ENCODE assay signal across 15 mouse cellular contexts in the genomic region with DNA sequence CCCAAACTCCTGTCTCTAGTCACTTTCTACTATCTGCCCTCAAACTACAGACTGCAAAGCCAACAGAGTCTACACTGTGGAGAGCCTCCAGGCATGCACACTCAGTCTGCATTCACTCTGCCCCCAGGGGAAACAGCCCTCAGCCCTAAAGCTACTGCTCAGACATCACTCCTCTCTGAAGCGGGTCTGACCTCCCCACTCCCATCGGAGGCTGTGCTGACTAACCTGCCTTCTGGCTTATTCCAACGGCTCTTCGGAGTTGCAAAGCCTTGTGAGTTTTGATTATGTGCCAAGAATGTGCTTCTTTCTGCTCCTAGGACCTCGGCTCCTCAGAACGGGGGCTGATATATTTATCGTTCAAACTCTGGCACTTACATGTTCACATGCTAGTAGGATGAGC.
DNase-seq lines count a peak whose midpoint lies in the region; ATAC-seq and TF ChIP-seq lines count a peak whose summit lies in the region.
"Had no signal": no experiment of that assay in that cellular context is flagged by ENCODE, and none has a peak within 500 bp of the region (broad histone marks: within the 10 kb centered on the region; RNA-seq: fewer than 3 reads in every experiment).

No protein-coding gene starts in this region.

- H3K4me2 ChIP-seq in embryonic facial prominence, embryonic 14.5 days (ENCODE audit: low read depth, low read length), result no peak overlapping the region
- peak overlapping the region; percentile 15; the same call in 1 of the 2 replicates for H3K4me2 ChIP-seq in lung, embryonic 14.5 days
- peak overlapping the region; percentile 52 for H3K4me2 ChIP-seq in heart, embryonic 15.5 days
- H3K4me2 ChIP-seq: hindbrain, embryonic 14.5 days; limb, embryonic 13.5 days; midbrain, embryonic 15.5 days had no signal

- peaks cover 10% of the 10 kb centered on the region; the same call in 1 of the 2 replicates for H3K4me1 ChIP-seq in embryonic facial prominence, embryonic 14.5 days (ENCODE audit: control insufficient read depth, insufficient read depth, low read length)
- peaks cover 19% of the 10 kb centered on the region for H3K4me1 ChIP-seq in embryonic facial prominence, embryonic 10.5 days
- peaks cover 11% of the 10 kb centered on the region for H3K4me1 ChIP-seq in lung, embryonic 14.5 days (ENCODE audit: insufficient read depth)
- H3K4me1 ChIP-seq in heart, embryonic 15.5 days (replicated peaks), result peaks cover 33% of the 10 kb centered on the region

- H3K9me3 ChIP-seq in embryonic facial prominence, embryonic 14.5 days (ENCODE audit: control insufficient read depth, low read length), result no peaks in the 10 kb centered on the region
- H3K9me3 ChIP-seq in embryonic facial prominence, embryonic 10.5 days, result peaks cover 6% of the 10 kb centered on the region; the same call in 1 of the 2 replicates
- H3K9me3 ChIP-seq in lung, embryonic 14.5 days (ENCODE audit: low read depth, low read length), result no peaks in the 10 kb centered on the region
- no peaks in the 10 kb centered on the region for H3K9me3 ChIP-seq in heart, embryonic 15.5 days (replicated peaks)
- H3K9me3 ChIP-seq: midbrain, embryonic 15.5 days had no signal

- no peaks in the 10 kb centered on the region for H3K27me3 ChIP-seq in embryonic facial prominence, embryonic 14.5 days (replicated peaks; ENCODE audit: control insufficient read depth, insufficient read depth, low read length)
- no peaks in the 10 kb centered on the region for H3K27me3 ChIP-seq in embryonic facial prominence, embryonic 10.5 days (replicated peaks; ENCODE audit: low read depth, poor library complexity, severe bottlenecking)
- no peaks in the 10 kb centered on the region for H3K27me3 ChIP-seq in lung, embryonic 14.5 days (ENCODE audit: insufficient read depth, low read length)
- H3K27me3 ChIP-seq in heart, embryonic 15.5 days, result no peaks in the 10 kb centered on the region
- H3K27me3 ChIP-seq: limb, embryonic 13.5 days; midbrain, embryonic 15.5 days had no signal

- 34% methylated on average over 7 of the region's 7 CpGs for WGBS in embryonic facial prominence, embryonic 14.5 days
- 84% methylated on average over 7 of the region's 7 CpGs for WGBS in embryonic facial prominence, embryonic 10.5 days
- 17% methylated on average over 7 of the region's 7 CpGs for WGBS in lung, embryonic 14.5 days
- WGBS in heart, embryonic 15.5 days, result 10% methylated on average over 7 of the region's 7 CpGs

- H3K4me3 ChIP-seq in embryonic facial prominence, embryonic 14.5 days (ENCODE audit: low read depth, low read length), result no peak overlapping the region
- H3K4me3 ChIP-seq in embryonic facial prominence, embryonic 10.5 days, result no peak overlapping the region
- H3K4me3 ChIP-seq in lung, embryonic 14.5 days (ENCODE audit: low read depth, low read length), result no peak overlapping the region
- H3K4me3 ChIP-seq in heart, embryonic 15.5 days, result peak overlapping the region; percentile 12; the same call in 1 of the 2 replicates
- H3K4me3 ChIP-seq: limb, embryonic 13.5 days; midbrain, embryonic 15.5 days had no signal

- DNase-seq in embryonic facial prominence, embryonic 14.5 days (ENCODE audit: low spot score), result peak; percentile 73
- DNase-seq in embryonic facial prominence, embryonic 10.5 days (ENCODE audit: low spot score), result no peak
- peak; percentile 79 for DNase-seq in lung, embryonic 14.5 days
- DNase-seq in lung, postnatal 36 days, result no peak
- peak; percentile 15 for DNase-seq in adrenal gland, adult 8-10 months
- no peak for DNase-seq in layer of hippocampus, adult 9-11 months
- no peak for DNase-seq in urinary bladder, postnatal 36 days (ENCODE audit: low spot score in 2 of 2)
- DNase-seq: cerebellum, adult 18-20 months; gastrocnemius, postnatal 10 days; right cerebral cortex, postnatal 25 days; thymus, postnatal 36 days had no signal

- ATAC-seq in embryonic facial prominence, embryonic 14.5 days (ENCODE audit: low read depth), result no peak
- ATAC-seq in lung, embryonic 14.5 days (ENCODE audit: insufficient read depth), result peak; percentile 64; the same call in 1 of the 2 replicates
- no peak for ATAC-seq in heart, embryonic 15.5 days (replicated peaks; ENCODE audit: insufficient number of reproducible peaks, insufficient read depth, low FRiP score, low read depth)
- ATAC-seq: midbrain, embryonic 15.5 days had no signal

- TF ChIP-seq CTCF in lung, embryonic 14.5 days (IDR thresholded peaks at IDR 0.05; ENCODE audit: low read depth), result no peak

- H3K9ac ChIP-seq in embryonic facial prominence, embryonic 14.5 days (ENCODE audit: low read depth, low read length), result no peak overlapping the region
- H3K9ac ChIP-seq in lung, embryonic 14.5 days, result no peak overlapping the region
- H3K9ac ChIP-seq in heart, embryonic 15.5 days, result no peak overlapping the region
- H3K9ac ChIP-seq: hindbrain, embryonic 14.5 days; limb, embryonic 13.5 days; midbrain, embryonic 15.5 days had no signal

- H3K36me3 ChIP-seq in embryonic facial prominence, embryonic 14.5 days (ENCODE audit: control insufficient read depth, insufficient read depth, low read length), result no peaks in the 10 kb centered on the region
- 0 out of 2 replicates have a peak, but pooled peaks cover 4% of the 10 kb centered on the region for H3K36me3 ChIP-seq in embryonic facial prominence, embryonic 10.5 days (replicated peaks)
- H3K36me3 ChIP-seq in lung, embryonic 14.5 days (ENCODE audit: insufficient read depth), result no peaks in the 10 kb centered on the region
- no peaks in the 10 kb centered on the region for H3K36me3 ChIP-seq in heart, embryonic 15.5 days
- H3K36me3 ChIP-seq: limb, embryonic 13.5 days; midbrain, embryonic 15.5 days had no signal

- H3K27ac ChIP-seq in embryonic facial prominence, embryonic 14.5 days (replicated peaks; ENCODE audit: low read depth, low read length), result no peak overlapping the region
- no peak overlapping the region for H3K27ac ChIP-seq in embryonic facial prominence, embryonic 10.5 days (replicated peaks)
- peak overlapping the region; percentile 42 for H3K27ac ChIP-seq in lung, embryonic 14.5 days (ENCODE audit: low read depth)
- peak overlapping the region; percentile 65 for H3K27ac ChIP-seq in heart, embryonic 15.5 days
- H3K27ac ChIP-seq: hindbrain, embryonic 14.5 days; limb, embryonic 13.5 days; midbrain, embryonic 15.5 days had no signal

Comparison
In these comparisons a context has a peak if more than half of its experiments do, and no peak if none do; other contexts are left out.
1. DNase-seq: peak in embryonic facial prominence, embryonic 14.5 days (single experiment), lung, embryonic 14.5 days (single experiment) and adrenal gland, adult 8-10 months (single experiment); none in embryonic facial prominence, embryonic 10.5 days (single experiment), lung, postnatal 36 days (single experiment), layer of hippocampus, adult 9-11 months (single experiment) and urinary bladder, postnatal 36 days (0 of 2).
2. H3K27ac ChIP-seq: peak in lung, embryonic 14.5 days (single experiment) and heart, embryonic 15.5 days (single experiment); none in embryonic facial prominence, embryonic 14.5 days (single experiment) and embryonic facial prominence, embryonic 10.5 days (single experiment).